Mouse (Mus musculus) liver, embryonic 14.5 days (tissue): Measurements from ENCODE around the gene P2rx7.

Experiments
- CTCF ChIP-seq: IDR thresholded peaks from 2 replicates; pipeline ENCODE4 v1.5.1; 2016; ENCODE audit warnings: antibody characterized with exemption, low read depth, control low read depth
- EP300 ChIP-seq: IDR thresholded peaks from 2 replicates; pipeline ENCODE4 v1.6.1; 2016; ENCODE audit warnings: antibody characterized with exemption, low read depth

DNA sequence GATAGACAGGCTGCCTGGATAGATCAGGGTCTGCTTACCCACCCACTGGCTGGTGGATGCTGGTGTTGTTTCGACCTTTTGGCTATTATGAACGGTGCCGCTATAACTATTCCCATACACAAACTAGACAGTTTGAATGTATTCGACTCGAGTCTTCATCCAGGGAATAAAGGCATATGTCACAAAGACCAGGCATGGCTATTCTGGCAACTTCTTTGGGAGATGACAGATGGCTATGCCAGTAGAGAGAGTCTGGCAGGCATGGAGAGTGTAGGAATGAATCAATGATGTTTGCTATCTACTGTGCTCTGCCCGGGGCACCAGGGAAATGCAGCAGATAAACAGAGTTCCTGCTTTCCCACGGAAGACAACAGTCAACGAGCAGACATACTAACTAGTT lies 36.2 kb downstream of the P2rx7 start:
- TF ChIP-seq CTCF (no peak), EP300 (no peak)
